Mouse (Mus musculus): Measurements from ENCODE around the gene Map3k14. TPM values are rescaled to one million over a fixed set of nuclear protein-coding genes. Genes with fewer than 3 reads are reported as not detected.

Map3k14 gene
- polyA plus RNA-seq, 1 experiment from 2014 or later, result 4.8 TPM

DNA sequence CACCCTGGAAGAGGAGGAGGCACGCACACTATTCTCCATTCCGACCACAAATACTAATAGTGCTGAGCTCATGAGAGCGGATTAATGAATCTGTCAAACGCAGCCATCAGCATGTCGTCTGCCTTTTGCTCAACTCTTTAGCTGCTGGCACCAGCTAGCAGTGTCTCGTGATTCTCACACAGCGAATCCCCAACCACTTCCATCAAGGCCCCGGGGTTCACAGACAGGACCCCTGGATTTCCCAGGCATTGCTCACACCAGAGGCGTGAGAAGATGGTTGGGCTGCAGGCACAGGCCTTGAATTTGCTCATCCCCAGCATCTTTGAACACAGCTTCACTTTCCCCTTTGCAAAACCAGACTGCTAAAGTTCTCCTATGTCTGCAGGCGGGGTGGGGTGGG lies 18.0 kb upstream of the Map3k14 start:
- ATAC-seq (ENCODE audit: low FRiP score, low TSS enrichment), result no peak
- Histone ChIP-seq H3K9me3 (ENCODE audit: control insufficient read depth, low read length) (no peaks in the 10 kb centered on the region), H3K36me3 (ENCODE audit: control insufficient read depth, insufficient read depth, low read length) (no peaks in the 10 kb centered on the region), H3K27ac (ENCODE audit: low read depth, low read length) (no peak overlapping the region), H3K27me3 (ENCODE audit: control insufficient read depth, insufficient read depth, low read length) (no peaks in the 10 kb centered on the region), H3K4me2 (replicated peaks; ENCODE audit: low read depth, low read length) (no peak overlapping the region), H3K9ac (ENCODE audit: low read depth, low read length) (no peak overlapping the region), H3K4me3 (ENCODE audit: low read length) (no peak overlapping the region), H3K4me1 (ENCODE audit: control insufficient read depth, insufficient read depth, low read length) (peaks cover 12% of the 10 kb centered on the region; the same call in 1 of the 2 replicates)
- WGBS, result 80% methylated on average over 10 of the region's 10 CpGs

DNA sequence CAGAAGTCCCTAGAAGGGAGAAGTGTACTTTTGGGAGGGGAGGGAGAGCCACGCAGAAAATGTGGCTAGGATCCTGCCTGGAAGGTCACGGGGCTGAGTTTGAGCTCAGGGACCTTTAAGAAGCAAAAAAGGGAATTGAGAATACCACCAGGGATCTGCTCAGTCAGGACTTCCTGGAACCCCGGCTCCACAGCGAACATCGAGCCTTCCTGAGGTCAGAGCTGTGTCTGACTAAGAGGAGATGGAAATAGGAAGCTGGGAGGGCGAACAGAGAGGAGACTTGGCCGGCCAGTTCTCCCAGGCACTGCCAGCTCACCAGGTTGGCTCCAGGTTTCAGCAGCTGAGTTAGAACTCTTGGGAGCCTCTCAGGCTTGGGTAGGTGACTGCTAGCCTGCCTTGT lies 14.5 kb upstream of the Map3k14 start:
- no peak overlapping the region for H3K27ac ChIP-seq (ENCODE audit: low read depth, low read length)
- 66% methylated on average over 7 of the region's 7 CpGs for WGBS

DNA sequence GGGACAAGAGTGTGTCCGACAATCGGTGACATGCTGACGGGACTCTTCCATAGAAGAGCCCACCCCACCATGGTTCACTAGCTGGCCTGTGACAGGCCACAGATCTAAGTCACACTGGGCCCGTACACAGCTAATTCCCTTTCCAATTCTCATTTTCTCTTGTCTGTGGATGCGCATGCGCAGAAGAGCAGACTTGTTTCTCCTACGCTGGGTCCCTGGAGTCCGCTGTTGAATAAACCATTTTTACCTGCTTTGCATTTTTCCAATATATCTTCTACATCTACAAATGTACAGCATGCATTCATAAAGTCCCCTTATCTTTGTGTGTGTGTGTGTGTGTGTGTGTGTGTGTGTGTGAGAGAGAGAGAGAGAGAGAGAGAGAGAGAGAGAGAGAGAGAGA lies 9.2 kb upstream of the Map3k14 start:
- Histone ChIP-seq H3K9ac (ENCODE audit: low read depth, low read length) (no peak overlapping the region), H3K4me3 (ENCODE audit: low read length) (no peak overlapping the region)

More for the DNA sequence above, 14.5 kb upstream of the Map3k14 start:
- Histone ChIP-seq H3K27me3 (ENCODE audit: control insufficient read depth, insufficient read depth, low read length) (no peaks in the 10 kb centered on the region), H3K9ac (ENCODE audit: low read depth, low read length) (no peak overlapping the region), H3K4me2 (replicated peaks; ENCODE audit: low read depth, low read length) (no peak overlapping the region), H3K4me1 (ENCODE audit: control insufficient read depth, insufficient read depth, low read length) (peaks cover 8% of the 10 kb centered on the region; the same call in 1 of the 2 replicates), H3K4me3 (ENCODE audit: low read length) (no peak overlapping the region), H3K36me3 (ENCODE audit: control insufficient read depth, insufficient read depth, low read length) (no peaks in the 10 kb centered on the region), H3K9me3 (ENCODE audit: control insufficient read depth, low read length) (no peaks in the 10 kb centered on the region)
- ATAC-seq (ENCODE audit: low FRiP score, low TSS enrichment), result no peak

DNA sequence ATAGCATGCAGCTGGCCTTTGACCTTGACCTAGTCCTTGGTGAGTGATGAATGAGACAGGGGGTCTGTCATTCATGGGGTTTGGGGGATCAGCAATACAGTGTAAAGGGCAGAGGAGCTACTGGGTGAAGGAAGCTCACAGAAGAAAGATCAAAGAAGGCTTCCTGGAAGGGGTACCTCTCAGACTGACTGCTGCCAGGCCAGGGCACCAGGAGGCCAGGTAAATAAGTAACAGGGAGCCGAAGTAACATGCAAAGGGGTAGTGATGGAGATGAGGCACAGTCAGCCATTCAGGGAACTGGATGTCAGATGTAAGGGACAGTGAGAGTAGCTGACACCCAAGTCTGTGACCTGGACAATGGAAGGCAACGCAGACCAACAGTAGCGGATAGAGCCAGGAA lies 5.6 kb upstream of the Map3k14 start:
- H3K4me2 ChIP-seq (replicated peaks; ENCODE audit: low read depth, low read length), result no peak overlapping the region
- no peaks in the 10 kb centered on the region for H3K9me3 ChIP-seq (ENCODE audit: control insufficient read depth, low read length)
- H3K4me1 ChIP-seq (ENCODE audit: control insufficient read depth, insufficient read depth, low read length), result peaks cover 12% of the 10 kb centered on the region
- no peak for ATAC-seq (ENCODE audit: low FRiP score, low TSS enrichment)
- H3K9ac ChIP-seq (ENCODE audit: low read depth, low read length), result no peak overlapping the region
- no peak overlapping the region for H3K4me3 ChIP-seq (ENCODE audit: low read length)
- H3K27ac ChIP-seq (ENCODE audit: low read depth, low read length), result peak overlapping the region; percentile 48; the same call in 1 of the 2 replicates
- no peaks in the 10 kb centered on the region for H3K27me3 ChIP-seq (ENCODE audit: control insufficient read depth, insufficient read depth, low read length)
- no peaks in the 10 kb centered on the region for H3K36me3 ChIP-seq (ENCODE audit: control insufficient read depth, insufficient read depth, low read length)
- 82% methylated on average over 3 of the region's 3 CpGs for WGBS

More for the DNA sequence above, 9.2 kb upstream of the Map3k14 start:
- Histone ChIP-seq H3K4me2 (replicated peaks; ENCODE audit: low read depth, low read length) (no peak overlapping the region), H3K4me1 (ENCODE audit: control insufficient read depth, insufficient read depth, low read length) (peaks cover 7% of the 10 kb centered on the region; the same call in 1 of the 2 replicates), H3K27me3 (ENCODE audit: control insufficient read depth, insufficient read depth, low read length) (no peaks in the 10 kb centered on the region), H3K9me3 (ENCODE audit: control insufficient read depth, low read length) (no peaks in the 10 kb centered on the region), H3K36me3 (ENCODE audit: control insufficient read depth, insufficient read depth, low read length) (no peaks in the 10 kb centered on the region), H3K27ac (ENCODE audit: low read depth, low read length) (no peak overlapping the region)
- ATAC-seq (ENCODE audit: low FRiP score, low TSS enrichment), result no peak
- 87% methylated on average over 8 of the region's 8 CpGs for WGBS

DNA sequence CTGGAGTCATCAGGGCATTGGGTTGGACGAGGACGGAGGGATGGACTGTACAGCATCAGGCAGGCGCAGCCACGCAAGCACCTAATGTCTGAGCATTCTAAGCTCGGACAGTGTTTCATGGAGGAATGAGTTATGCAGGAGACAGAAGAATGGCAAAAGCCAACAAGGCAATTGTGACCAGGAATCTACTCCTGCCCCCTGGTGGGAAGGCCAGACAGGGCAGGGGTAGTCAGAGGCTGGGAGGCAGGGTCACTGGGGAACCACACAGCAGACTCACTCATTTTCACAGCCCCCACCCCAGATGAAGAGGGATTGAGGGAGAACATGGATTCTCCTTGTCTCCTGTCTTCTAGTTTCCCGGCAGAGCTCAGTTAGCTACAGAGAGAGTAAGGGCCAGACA lies 4.7 kb upstream of the Map3k14 start:
- Histone ChIP-seq H3K4me2 (replicated peaks; ENCODE audit: low read depth, low read length) (no peak overlapping the region), H3K4me3 (ENCODE audit: low read length) (no peak overlapping the region), H3K9me3 (ENCODE audit: control insufficient read depth, low read length) (no peaks in the 10 kb centered on the region), H3K27ac (ENCODE audit: low read depth, low read length) (peak overlapping the region; percentile 48; the same call in 1 of the 2 replicates), H3K36me3 (ENCODE audit: control insufficient read depth, insufficient read depth, low read length) (no peaks in the 10 kb centered on the region), H3K4me1 (ENCODE audit: control insufficient read depth, insufficient read depth, low read length) (peaks cover 13% of the 10 kb centered on the region), H3K27me3 (ENCODE audit: control insufficient read depth, insufficient read depth, low read length) (no peaks in the 10 kb centered on the region), H3K9ac (ENCODE audit: low read depth, low read length) (no peak overlapping the region)
- ATAC-seq (ENCODE audit: low FRiP score, low TSS enrichment), result no peak
- 59% methylated on average over 6 of the region's 6 CpGs for WGBS

DNA sequence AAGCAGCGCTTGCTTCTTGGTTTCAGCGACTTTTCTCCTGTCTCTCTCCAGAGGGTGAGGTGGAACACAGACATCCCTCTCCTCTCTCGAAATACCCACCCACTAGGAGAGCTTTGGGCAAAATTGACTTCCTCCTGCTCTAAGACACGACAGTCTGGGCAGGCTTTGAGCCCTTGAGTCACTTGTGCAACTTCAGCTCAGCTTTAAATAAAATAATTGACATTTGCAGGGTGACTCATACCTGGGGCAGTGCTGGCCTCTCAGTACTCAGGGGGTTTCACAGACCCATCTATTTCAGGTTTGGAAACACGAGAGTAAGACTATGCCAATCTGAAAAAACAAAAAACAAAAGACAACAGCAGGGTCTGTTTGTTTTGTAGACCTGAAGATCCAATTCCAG lies 2.2 kb upstream of the Map3k14 start:
- no peak for ATAC-seq (ENCODE audit: low FRiP score, low TSS enrichment)
- H3K27me3 ChIP-seq (ENCODE audit: control insufficient read depth, insufficient read depth, low read length), result no peaks in the 10 kb centered on the region
- 70% methylated on average over 5 of the region's 5 CpGs for WGBS
- no peak overlapping the region for H3K9ac ChIP-seq (ENCODE audit: low read depth, low read length)
- H3K9me3 ChIP-seq (ENCODE audit: control insufficient read depth, low read length), result no peaks in the 10 kb centered on the region
- no peak overlapping the region for H3K4me2 ChIP-seq (replicated peaks; ENCODE audit: low read depth, low read length)
- H3K4me3 ChIP-seq (ENCODE audit: low read length), result no peak overlapping the region
- H3K4me1 ChIP-seq (ENCODE audit: control insufficient read depth, insufficient read depth, low read length), result peaks cover 33% of the 10 kb centered on the region
- no peak overlapping the region for H3K27ac ChIP-seq (ENCODE audit: low read depth, low read length)
- no peaks in the 10 kb centered on the region for H3K36me3 ChIP-seq (ENCODE audit: control insufficient read depth, insufficient read depth, low read length)

DNA sequence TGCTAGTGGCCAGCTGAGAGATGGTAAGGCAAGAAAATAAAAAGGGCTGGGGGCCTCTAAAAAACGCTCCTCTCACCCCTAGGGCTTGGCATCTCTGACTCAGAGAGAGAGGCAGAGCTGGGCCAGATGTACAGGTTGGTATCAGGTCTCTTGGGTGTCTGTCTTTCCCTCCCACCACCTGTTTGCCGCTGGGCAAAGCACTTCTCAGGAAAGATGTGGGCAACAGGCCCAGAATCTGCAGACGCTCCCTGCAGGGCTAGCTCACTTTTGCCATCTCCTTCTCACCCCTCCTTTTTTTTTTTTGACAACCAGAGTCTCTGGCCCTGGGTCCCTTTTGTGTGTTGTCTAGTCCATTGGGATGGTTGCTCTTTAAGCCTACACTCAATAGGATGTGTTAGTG lies 1.6 kb upstream of the Map3k14 start:
- H3K27ac ChIP-seq (ENCODE audit: low read depth, low read length), result no peak overlapping the region
- ATAC-seq (ENCODE audit: low FRiP score, low TSS enrichment), result no peak

DNA sequence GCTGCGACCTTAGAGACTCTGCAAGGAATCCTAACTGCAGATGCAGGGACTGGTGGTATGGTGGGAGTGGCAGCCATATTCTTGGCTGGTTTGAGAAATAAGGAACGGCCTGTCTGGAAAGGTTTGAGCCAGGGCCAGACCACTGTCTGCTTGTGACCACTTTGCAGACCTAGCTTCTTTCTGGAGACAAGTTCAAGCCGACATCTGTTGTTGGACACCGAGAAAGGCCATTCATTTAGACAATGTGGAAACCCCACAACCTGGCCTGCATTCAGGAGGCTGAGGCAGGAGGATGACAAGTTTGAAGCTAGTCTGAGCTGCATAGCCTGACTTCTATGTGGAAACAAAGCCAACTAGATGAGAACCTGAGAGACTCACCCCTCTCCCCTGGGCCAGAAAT lies 1.1 kb upstream of the Map3k14 start:
- peak overlapping the region; percentile 34; the same call in 1 of the 2 replicates for H3K4me3 ChIP-seq (ENCODE audit: low read length)
- no peak overlapping the region for H3K9ac ChIP-seq (ENCODE audit: low read depth, low read length)
- H3K27me3 ChIP-seq (ENCODE audit: control insufficient read depth, insufficient read depth, low read length), result no peaks in the 10 kb centered on the region
- peak overlapping the region; percentile 87; the same call in 1 of the 2 replicates for H3K27ac ChIP-seq (ENCODE audit: low read depth, low read length)
- WGBS, result 78% methylated on average over 4 of the region's 4 CpGs
- no peak for ATAC-seq (ENCODE audit: low FRiP score, low TSS enrichment)
- no peaks in the 10 kb centered on the region for H3K36me3 ChIP-seq (ENCODE audit: control insufficient read depth, insufficient read depth, low read length)
- H3K4me1 ChIP-seq (ENCODE audit: control insufficient read depth, insufficient read depth, low read length), result peaks cover 39% of the 10 kb centered on the region
- H3K9me3 ChIP-seq (ENCODE audit: control insufficient read depth, low read length), result no peaks in the 10 kb centered on the region
- peak overlapping the region; percentile 53 for H3K4me2 ChIP-seq (replicated peaks; ENCODE audit: low read depth, low read length)

More for the DNA sequence above, 1.6 kb upstream of the Map3k14 start:
- H3K4me2 ChIP-seq (replicated peaks; ENCODE audit: low read depth, low read length), result no peak overlapping the region
- no peak overlapping the region for H3K9ac ChIP-seq (ENCODE audit: low read depth, low read length)
- H3K9me3 ChIP-seq (ENCODE audit: control insufficient read depth, low read length), result no peaks in the 10 kb centered on the region
- H3K36me3 ChIP-seq (ENCODE audit: control insufficient read depth, insufficient read depth, low read length), result no peaks in the 10 kb centered on the region
- H3K4me1 ChIP-seq (ENCODE audit: control insufficient read depth, insufficient read depth, low read length), result peaks cover 33% of the 10 kb centered on the region
- 86% methylated on average over 3 of the region's 3 CpGs for WGBS
- H3K27me3 ChIP-seq (ENCODE audit: control insufficient read depth, insufficient read depth, low read length), result no peaks in the 10 kb centered on the region
- no peak overlapping the region for H3K4me3 ChIP-seq (ENCODE audit: low read length)

DNA sequence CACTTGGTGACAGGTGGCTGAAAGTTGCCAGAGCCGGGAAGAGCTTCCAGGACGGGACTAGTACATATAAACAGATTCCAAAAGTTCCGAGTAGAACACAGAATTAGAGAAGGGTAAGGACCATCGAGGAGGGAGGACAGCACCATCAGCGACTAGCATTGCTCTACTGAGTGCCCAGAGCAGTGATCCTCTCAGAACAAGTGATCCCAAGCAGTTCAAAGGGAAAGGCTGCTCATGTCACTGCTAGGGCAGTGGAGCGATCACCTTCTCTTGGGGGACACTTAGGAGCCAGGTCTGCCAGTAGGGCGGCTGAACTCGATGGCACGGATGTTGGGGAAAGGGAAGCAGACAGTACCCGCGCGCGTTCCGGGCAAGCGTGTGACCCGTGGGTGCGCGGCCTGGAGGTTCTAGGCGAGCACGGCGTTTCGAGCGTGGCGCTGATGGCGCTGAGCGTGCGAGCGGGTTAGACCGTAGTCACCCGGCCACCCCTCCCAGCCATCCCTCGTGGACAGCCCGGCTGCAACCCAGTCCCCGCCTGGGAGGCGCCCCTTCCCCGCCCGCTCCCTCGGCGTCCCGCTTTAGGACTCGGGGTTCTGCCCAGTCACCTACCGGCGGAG lies 435 bp downstream of the Map3k14 start:
- H3K27me3 ChIP-seq (ENCODE audit: control insufficient read depth, insufficient read depth, low read length), result no peaks in the 10 kb centered on the region
- peaks cover 47% of the 10 kb centered on the region for H3K4me1 ChIP-seq (ENCODE audit: control insufficient read depth, insufficient read depth, low read length)
- no peaks in the 10 kb centered on the region for H3K36me3 ChIP-seq (ENCODE audit: control insufficient read depth, insufficient read depth, low read length)
- H3K4me2 ChIP-seq (replicated peaks; ENCODE audit: low read depth, low read length), result peak overlapping the region; percentile 81
- ATAC-seq (ENCODE audit: low FRiP score, low TSS enrichment), result no peak; the same call in none of the 2 replicates
- peak overlapping the region; percentile 69 for H3K4me3 ChIP-seq (ENCODE audit: low read length)
- H3K9ac ChIP-seq (ENCODE audit: low read depth, low read length), result peak overlapping the region; percentile 83
- under 1% methylated on average over 42 of the region's 42 CpGs for WGBS
- peak overlapping the region; percentile 78 for H3K27ac ChIP-seq (ENCODE audit: low read depth, low read length)
- no peaks in the 10 kb centered on the region for H3K9me3 ChIP-seq (ENCODE audit: control insufficient read depth, low read length)
